ENCODE assay signal across 20 mouse cellular contexts in the genomic region with DNA sequence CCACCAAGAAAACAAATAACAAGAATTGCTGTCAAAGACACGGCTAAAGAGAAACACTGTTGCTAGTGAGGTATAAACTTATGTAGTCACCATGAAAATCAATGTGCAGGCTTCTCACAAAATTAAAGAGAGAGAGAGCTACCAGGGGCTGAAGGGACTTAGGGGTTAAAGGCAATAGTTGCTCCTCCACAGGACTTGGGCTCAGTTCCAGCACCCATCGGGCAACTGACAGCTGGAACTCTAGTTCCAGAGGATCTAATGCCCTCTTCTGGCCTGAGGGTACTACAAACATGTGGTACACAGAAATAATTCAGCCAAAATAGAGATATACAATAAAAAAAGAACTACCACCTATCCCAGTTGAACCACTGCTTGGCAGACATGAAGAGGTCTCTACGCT. TPM values are rescaled to one million over a fixed set of nuclear protein-coding genes. Genes with fewer than 3 reads are reported as not detected.
"Had no signal": no experiment of that assay in that cellular context is flagged by ENCODE, and none has a peak within 500 bp of the region (broad histone marks: within the 10 kb centered on the region; RNA-seq: fewer than 3 reads in every experiment).

No protein-coding gene starts in this region.

- H3K27me3 ChIP-seq: limb, embryonic 13.5 days; midbrain, embryonic 15.5 days; neural tube, embryonic 13.5 days had no signal

- H3K9ac ChIP-seq: limb, embryonic 13.5 days; liver, embryonic 14.5 days; midbrain, embryonic 15.5 days; neural tube, embryonic 13.5 days had no signal

- DNase-seq: kidney, adult 11 months; layer of hippocampus, adult 9-11 months; layer of hippocampus, postnatal 36 days; lung, adult 18-20 months; lung, postnatal 4 days; retina, postnatal 1 day; right cerebral cortex, postnatal 4 days; spleen, adult 18-20 months; thymus, adult 18-20 months; thymus, postnatal 14 days had no signal

- H3K27ac ChIP-seq: kidney, postnatal 0 days; limb, embryonic 13.5 days; liver, embryonic 14.5 days; midbrain, embryonic 10.5 days; midbrain, embryonic 15.5 days; neural tube, embryonic 13.5 days had no signal

- H3K4me3 ChIP-seq: limb, embryonic 13.5 days; midbrain, embryonic 10.5 days; midbrain, embryonic 15.5 days; neural tube, embryonic 13.5 days had no signal

- ATAC-seq: midbrain, embryonic 15.5 days had no signal

- H3K4me2 ChIP-seq: limb, embryonic 13.5 days; midbrain, embryonic 15.5 days; neural tube, embryonic 13.5 days had no signal

- H3K9me3 ChIP-seq: limb, embryonic 13.5 days; midbrain, embryonic 10.5 days; midbrain, embryonic 15.5 days; neural tube, embryonic 13.5 days had no signal

- H3K4me1 ChIP-seq: limb, embryonic 13.5 days; midbrain, embryonic 10.5 days; midbrain, embryonic 15.5 days; neural tube, embryonic 13.5 days had no signal

RNA-seq across cellular contexts. Expression of gene Slc5a10, which starts 26.5 kb away (rescaled TPM):
- total RNA-seq: liver, adult 2 months; megakaryocyte, adult 5-6 weeks had no signal
- polyA plus RNA-seq: large intestine, adult 2 months; liver, adult 2 months; liver, embryonic 14.5 days; midbrain, embryonic 10.5 days; midbrain, embryonic 15.5 days; neural tube, embryonic 13.5 days; stomach, embryonic 14.5 days had no signal
